Mouse (Mus musculus) hindbrain, embryonic 12.5 days (tissue): ENCODE data around the gene Rfx8. TPM values are rescaled to one million over a fixed set of nuclear protein-coding genes. Genes with fewer than 3 reads are reported as not detected.

ENCODE experiments used
- ATAC-seq: fragments of 200-750 bp; cut with Nextera tagmentation; 2 replicates; pipeline ENCODE4 v1.8.0; 2017; ENCODE audit warnings: moderate TSS enrichment; ENCODE audit not compliant: low FRiP score
- H3K27ac ChIP-seq: fragments of 300-500 bp; sonication (generic); 2 replicates; pipeline ENCODE4 v1.5.1; 2016; ENCODE audit warnings: mild to moderate bottlenecking
- H3K27me3 ChIP-seq: fragments of 300-500 bp; sonication (generic); 2 replicates; pipeline ENCODE4 v1.6.1; 2016; ENCODE audit warnings: mild to moderate bottlenecking
- H3K36me3 ChIP-seq: fragments of 300-500 bp; sonication (generic); 2 replicates; pipeline ENCODE4 v1.6.1; 2016; ENCODE audit warnings: mild to moderate bottlenecking
- H3K4me1 ChIP-seq: fragments of 300-500 bp; sonication (generic); 2 replicates; pipeline ENCODE4 v1.6.1; 2016
- H3K4me2 ChIP-seq: fragments of 300-500 bp; sonication (generic); replicated peaks from 2 replicates; pipeline ENCODE4 v1.6.1; 2016; ENCODE audit warnings: mild to moderate bottlenecking
- H3K4me3 ChIP-seq: fragments of 300-500 bp; sonication (generic); 2 replicates; pipeline ENCODE4 v1.5.1; 2016; ENCODE audit warnings: mild to moderate bottlenecking
- H3K9ac ChIP-seq: fragments of 300-500 bp; sonication (generic); 2 replicates; pipeline ENCODE4 v1.6.1; 2016; ENCODE audit warnings: mild to moderate bottlenecking, moderate library complexity
- H3K9me3 ChIP-seq: fragments of 300-500 bp; sonication (generic); replicated peaks from 2 replicates; pipeline ENCODE4 v1.6.1; 2016; ENCODE audit warnings: mild to moderate bottlenecking
- WGBS: fragments of 180-500 bp; shearing (Covaris S2); methylation state at CpG from one replicate; pipeline ENCODE4 v1.1.7; 2016; 5-methylcytosine and 5-hydroxymethylcytosine counted together
- polyA plus RNA-seq: library from polyadenylated mRNA; unstranded; fragments of >200 nt; fragmentation: Nextera tagmentation; extraction: Ambion mirVana; gene quantifications from 2 replicates; pipeline ENCODE4 v1.2.1, GENCODE M21; 2016

Gene Rfx8
- polyA plus RNA-seq, 1 experiment from 2014 or later: 0.93 TPM

- WGBS: 85% methylated on average over 13 of the region's 13 CpGs
- no peak overlapping the region for H3K4me3 ChIP-seq
- peaks cover 12% of the 10 kb centered on the region for H3K4me1 ChIP-seq
- H3K27ac ChIP-seq: no peak overlapping the region
- no peak overlapping the region for H3K4me2 ChIP-seq
- ATAC-seq: no peak
- H3K36me3 ChIP-seq: no peaks in the 10 kb centered on the region
- H3K9me3 ChIP-seq: no peaks in the 10 kb centered on the region
- H3K9ac ChIP-seq: no peak overlapping the region
- no peaks in the 10 kb centered on the region for H3K27me3 ChIP-seq
These were observed 33.6 kb upstream of the Rfx8 start for GRCm38 (mm10) chr1:39754224-39754957.

GRCm38 (mm10) chr1:39751537-39751936 is 30.7 kb upstream of the Rfx8 start:
- Histone ChIP-seq H3K4me1 (peaks cover 13% of the 10 kb centered on the region), H3K4me2 (no peak overlapping the region), H3K4me3 (no peak overlapping the region), H3K9ac (no peak overlapping the region), H3K27ac (no peak overlapping the region), H3K36me3 (no peaks in the 10 kb centered on the region), H3K27me3 (no peaks in the 10 kb centered on the region), H3K9me3 (no peaks in the 10 kb centered on the region)
- 85% methylated on average over 6 of the region's 6 CpGs for WGBS
- no peak for ATAC-seq

GRCm38 (mm10) chr1:39749664-39750063 is 28.9 kb upstream of the Rfx8 start:
- Histone ChIP-seq H3K4me3 (no peak overlapping the region), H3K4me2 (no peak overlapping the region), H3K27me3 (no peaks in the 10 kb centered on the region), H3K4me1 (peaks cover 12% of the 10 kb centered on the region), H3K36me3 (no peaks in the 10 kb centered on the region), H3K9me3 (no peaks in the 10 kb centered on the region), H3K9ac (no peak overlapping the region), H3K27ac (no peak overlapping the region)
- peak; percentile 60; the same call in 1 of the 2 replicates for ATAC-seq
- 16% methylated on average over 3 of the region's 3 CpGs for WGBS

- H3K4me3 ChIP-seq: no peak overlapping the region
- ATAC-seq: no peak
- H3K4me1 ChIP-seq: peaks cover 11% of the 10 kb centered on the region
- 66% methylated on average over 1 of the region's 1 CpGs for WGBS
- H3K9ac ChIP-seq: no peak overlapping the region
- H3K27ac ChIP-seq: no peak overlapping the region
- no peaks in the 10 kb centered on the region for H3K36me3 ChIP-seq
- H3K27me3 ChIP-seq: no peaks in the 10 kb centered on the region
- no peak overlapping the region for H3K4me2 ChIP-seq
- no peaks in the 10 kb centered on the region for H3K9me3 ChIP-seq
These were observed 28.4 kb upstream of the Rfx8 start for GRCm38 (mm10) chr1:39749214-39749613.

DNA sequence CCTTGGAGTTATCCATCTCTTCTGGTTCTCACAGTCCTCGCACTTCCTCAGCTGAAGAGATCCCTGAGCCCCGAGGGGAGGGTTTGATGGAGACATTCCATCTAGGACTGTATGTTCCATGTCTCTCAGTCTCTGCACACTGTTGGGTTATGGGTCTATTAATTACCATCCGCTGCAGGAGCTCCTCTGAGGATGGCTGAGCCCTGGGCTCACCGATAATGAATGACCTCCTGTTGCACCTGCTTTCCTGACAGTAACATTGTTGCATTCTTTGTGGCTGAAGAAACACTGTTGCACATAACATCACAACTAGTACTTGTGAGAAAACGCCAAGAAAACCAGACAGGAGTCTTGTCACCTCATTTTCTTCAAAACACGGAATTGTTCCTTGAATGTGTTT is 27.9 kb upstream of the Rfx8 start:
- Histone ChIP-seq H3K36me3 (no peaks in the 10 kb centered on the region), H3K4me2 (no peak overlapping the region), H3K27ac (no peak overlapping the region), H3K27me3 (no peaks in the 10 kb centered on the region), H3K4me1 (peaks cover 11% of the 10 kb centered on the region), H3K9ac (no peak overlapping the region), H3K9me3 (no peaks in the 10 kb centered on the region), H3K4me3 (no peak overlapping the region)
- 77% methylated on average over 6 of the region's 6 CpGs for WGBS
- ATAC-seq: no peak

GRCm38 (mm10) chr1:39746464-39746863 is 25.7 kb upstream of the Rfx8 start:
- 52% methylated on average over 7 of the region's 7 CpGs for WGBS
- Histone ChIP-seq H3K9me3 (no peaks in the 10 kb centered on the region), H3K36me3 (no peaks in the 10 kb centered on the region), H3K4me1 (peaks cover 11% of the 10 kb centered on the region), H3K4me3 (no peak overlapping the region), H3K27ac (no peak overlapping the region), H3K27me3 (no peaks in the 10 kb centered on the region), H3K9ac (no peak overlapping the region), H3K4me2 (no peak overlapping the region)
- ATAC-seq: no peak

DNA sequence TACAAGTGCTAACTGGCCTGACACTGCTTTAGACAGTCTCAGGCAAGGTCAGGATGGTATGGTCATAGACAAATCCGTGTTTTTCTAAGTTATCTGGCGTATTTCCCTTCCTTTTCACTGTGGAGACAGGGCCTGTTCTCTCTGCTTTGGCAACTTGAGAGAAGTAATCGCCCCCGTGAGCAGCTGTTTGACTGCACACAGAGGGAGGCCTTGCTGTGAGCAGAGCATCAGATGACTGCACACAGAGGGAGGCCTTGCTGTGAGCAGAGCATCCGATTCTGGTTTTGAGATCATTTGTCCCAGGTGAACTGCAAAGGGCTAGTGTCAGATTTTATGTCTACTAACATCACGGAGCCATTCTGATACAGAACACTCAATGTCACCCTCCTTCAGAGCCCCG is 20.2 kb upstream of the Rfx8 start:
- Histone ChIP-seq H3K4me2 (no peak overlapping the region), H3K4me3 (no peak overlapping the region), H3K27me3 (no peaks in the 10 kb centered on the region), H3K36me3 (no peaks in the 10 kb centered on the region), H3K27ac (no peak overlapping the region), H3K4me1 (peaks cover 20% of the 10 kb centered on the region), H3K9me3 (no peaks in the 10 kb centered on the region), H3K9ac (no peak overlapping the region)
- WGBS: 32% methylated on average over 7 of the region's 7 CpGs
- no peak for ATAC-seq

GRCm38 (mm10) chr1:39740002-39740401 is 19.2 kb upstream of the Rfx8 start:
- no peaks in the 10 kb centered on the region for H3K36me3 ChIP-seq
- H3K9ac ChIP-seq: no peak overlapping the region
- no peak for ATAC-seq
- no peak overlapping the region for H3K27ac ChIP-seq
- peaks cover 25% of the 10 kb centered on the region for H3K4me1 ChIP-seq
- no peak overlapping the region for H3K4me3 ChIP-seq
- no peaks in the 10 kb centered on the region for H3K9me3 ChIP-seq
- no peak overlapping the region for H3K4me2 ChIP-seq
- 79% methylated on average over 4 of the region's 4 CpGs for WGBS
- H3K27me3 ChIP-seq: no peaks in the 10 kb centered on the region

DNA sequence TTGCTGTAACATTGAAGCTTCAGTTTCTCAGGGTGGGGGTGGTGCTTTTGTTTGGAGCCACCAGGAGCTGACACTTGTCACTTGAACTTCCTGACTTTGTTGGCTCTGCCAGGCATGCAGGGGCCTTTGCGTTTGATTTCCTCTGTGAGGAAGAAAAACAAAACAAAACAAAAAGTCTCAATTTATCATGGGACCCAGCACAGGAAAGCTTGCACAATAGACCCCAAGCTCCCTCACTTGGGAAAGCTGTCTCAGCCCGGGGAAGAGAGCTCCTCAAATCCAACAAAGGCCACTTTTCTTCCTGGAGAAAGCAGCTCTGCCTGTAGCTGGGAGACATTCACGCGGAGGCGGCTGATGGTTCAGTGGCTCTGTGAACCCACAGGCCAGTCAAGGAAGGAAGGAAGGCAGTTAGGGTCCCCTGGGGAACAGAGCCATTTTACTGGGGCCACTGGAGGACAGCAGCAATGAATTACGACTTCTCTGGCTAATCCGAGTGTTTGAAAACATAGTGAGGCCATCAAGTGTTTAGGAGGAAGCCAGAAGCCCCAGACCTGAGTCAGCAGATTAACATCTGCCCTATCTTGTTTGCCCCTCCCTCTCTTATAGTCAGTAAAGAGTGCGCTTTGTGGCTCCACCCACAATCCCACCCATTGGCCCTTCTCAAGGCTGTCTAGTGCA is 15.3 kb upstream of the Rfx8 start:
- Histone ChIP-seq H3K9ac (no peak overlapping the region), H3K4me1 (peaks cover 24% of the 10 kb centered on the region), H3K27ac (peak overlapping the region; percentile 64), H3K4me2 (no peak overlapping the region), H3K36me3 (no peaks in the 10 kb centered on the region), H3K27me3 (no peaks in the 10 kb centered on the region), H3K4me3 (no peak overlapping the region), H3K9me3 (no peaks in the 10 kb centered on the region)
- WGBS: 14% methylated on average over 8 of the region's 8 CpGs
- ATAC-seq: peak; percentile 49

GRCm38 (mm10) chr1:39735493-39735892 is 14.7 kb upstream of the Rfx8 start:
- H3K9me3 ChIP-seq: no peaks in the 10 kb centered on the region
- no peaks in the 10 kb centered on the region for H3K36me3 ChIP-seq
- no peak overlapping the region for H3K4me2 ChIP-seq
- WGBS: 64% methylated on average over 2 of the region's 2 CpGs
- no peaks in the 10 kb centered on the region for H3K27me3 ChIP-seq
- ATAC-seq: no peak
- H3K27ac ChIP-seq: no peak overlapping the region
- H3K9ac ChIP-seq: no peak overlapping the region
- H3K4me1 ChIP-seq: peaks cover 25% of the 10 kb centered on the region
- H3K4me3 ChIP-seq: no peak overlapping the region

GRCm38 (mm10) chr1:39734881-39735280 is 14.1 kb upstream of the Rfx8 start:
- no peak overlapping the region for H3K9ac ChIP-seq
- H3K4me3 ChIP-seq: no peak overlapping the region
- no peak overlapping the region for H3K27ac ChIP-seq
- no peak for ATAC-seq
- no peak overlapping the region for H3K4me2 ChIP-seq
- H3K36me3 ChIP-seq: no peaks in the 10 kb centered on the region
- H3K27me3 ChIP-seq: no peaks in the 10 kb centered on the region
- no peaks in the 10 kb centered on the region for H3K9me3 ChIP-seq
- H3K4me1 ChIP-seq: peaks cover 20% of the 10 kb centered on the region
- 91% methylated on average over 6 of the region's 6 CpGs for WGBS

GRCm38 (mm10) chr1:39734311-39734710 is 13.5 kb upstream of the Rfx8 start:
- Histone ChIP-seq H3K4me1 (peaks cover 20% of the 10 kb centered on the region), H3K4me2 (no peak overlapping the region), H3K27ac (no peak overlapping the region), H3K9ac (no peak overlapping the region), H3K9me3 (no peaks in the 10 kb centered on the region), H3K36me3 (no peaks in the 10 kb centered on the region), H3K4me3 (no peak overlapping the region), H3K27me3 (no peaks in the 10 kb centered on the region)
- no peak for ATAC-seq
- 85% methylated on average over 13 of the region's 13 CpGs for WGBS

GRCm38 (mm10) chr1:39733876-39734275 is 13.1 kb upstream of the Rfx8 start:
- Histone ChIP-seq H3K27me3 (no peaks in the 10 kb centered on the region), H3K9ac (no peak overlapping the region), H3K4me1 (peaks cover 20% of the 10 kb centered on the region), H3K9me3 (no peaks in the 10 kb centered on the region), H3K27ac (no peak overlapping the region), H3K4me3 (no peak overlapping the region), H3K4me2 (no peak overlapping the region), H3K36me3 (no peaks in the 10 kb centered on the region)
- 94% methylated on average over 10 of the region's 10 CpGs for WGBS
- ATAC-seq: no peak
